Mouse (Mus musculus): ENCODE measurements around the gene Epn2. TPM values are rescaled to one million over a fixed set of nuclear protein-coding genes. Genes with fewer than 3 reads are reported as not detected.
"Not testable (repeated sequence)": the region's sequence is repeated elsewhere in the genome, so short reads cannot be mapped to it uniquely, and the experiment has no call there.

The Epn2 gene
- polyA plus RNA-seq, 1 experiment from 2014 or later = 28.7 TPM

DNA sequence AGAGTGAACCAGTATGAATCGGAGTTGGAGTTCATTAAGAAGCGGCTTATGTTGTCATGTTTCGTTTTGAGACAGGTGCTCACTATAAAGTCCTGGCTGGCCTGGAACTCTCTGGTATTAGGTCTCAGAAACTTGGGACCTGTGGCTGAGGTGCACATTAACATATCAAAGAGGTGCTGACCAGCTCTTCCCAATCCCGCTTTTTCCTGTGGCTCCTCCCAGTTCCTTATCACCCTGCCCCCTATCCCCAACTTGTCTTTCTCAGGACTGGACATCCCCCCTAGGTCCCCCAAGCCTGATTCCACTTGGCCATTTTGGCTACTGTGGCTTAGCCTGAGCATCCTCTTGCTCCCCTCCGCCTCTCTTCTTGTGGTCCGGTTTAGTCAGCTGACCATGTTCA is 4.6 kb upstream of the Epn2 start:
- 89% methylated on average over 6 of the region's 6 CpGs for WGBS

GRCm38 (mm10) chr11:61582808-61583207 is 3.3 kb upstream of the Epn2 start:
- 88% methylated on average over 4 of the region's 5 CpGs for WGBS
- H3K9me3 ChIP-seq (ENCODE audit: control insufficient read depth, low read depth, low read length); H3K36me3 ChIP-seq (ENCODE audit: control insufficient read depth, insufficient read depth, low read length); H3K27ac ChIP-seq (ENCODE audit: low read length); H3K4me2 ChIP-seq (replicated peaks; ENCODE audit: low read depth, low read length); ATAC-seq (ENCODE audit: insufficient number of reproducible peaks, insufficient read depth, low FRiP score, low read depth); H3K27me3 ChIP-seq (ENCODE audit: control insufficient read depth, insufficient read depth, low read length); H3K4me3 ChIP-seq (ENCODE audit: low read depth, low read length); H3K9ac ChIP-seq (replicated peaks; ENCODE audit: low read depth, low read length); H3K4me1 ChIP-seq (ENCODE audit: control insufficient read depth, insufficient read depth, low read length): not testable (repeated sequence)

More for the DNA sequence above, 4.6 kb upstream of the Epn2 start:
- Histone ChIP-seq H3K9me3 (ENCODE audit: control insufficient read depth, low read depth, low read length) (no peaks in the 10 kb centered on the region), H3K36me3 (ENCODE audit: control insufficient read depth, insufficient read depth, low read length) (no peaks in the 10 kb centered on the region), H3K9ac (replicated peaks; ENCODE audit: low read depth, low read length) (no peak overlapping the region), H3K27ac (ENCODE audit: low read length) (no peak overlapping the region), H3K4me2 (replicated peaks; ENCODE audit: low read depth, low read length) (no peak overlapping the region), H3K4me3 (ENCODE audit: low read depth, low read length) (no peak overlapping the region), H3K27me3 (ENCODE audit: control insufficient read depth, insufficient read depth, low read length) (no peaks in the 10 kb centered on the region), H3K4me1 (ENCODE audit: control insufficient read depth, insufficient read depth, low read length) (no peaks in the 10 kb centered on the region)
- ATAC-seq (ENCODE audit: insufficient number of reproducible peaks, insufficient read depth, low FRiP score, low read depth) = no peak

DNA sequence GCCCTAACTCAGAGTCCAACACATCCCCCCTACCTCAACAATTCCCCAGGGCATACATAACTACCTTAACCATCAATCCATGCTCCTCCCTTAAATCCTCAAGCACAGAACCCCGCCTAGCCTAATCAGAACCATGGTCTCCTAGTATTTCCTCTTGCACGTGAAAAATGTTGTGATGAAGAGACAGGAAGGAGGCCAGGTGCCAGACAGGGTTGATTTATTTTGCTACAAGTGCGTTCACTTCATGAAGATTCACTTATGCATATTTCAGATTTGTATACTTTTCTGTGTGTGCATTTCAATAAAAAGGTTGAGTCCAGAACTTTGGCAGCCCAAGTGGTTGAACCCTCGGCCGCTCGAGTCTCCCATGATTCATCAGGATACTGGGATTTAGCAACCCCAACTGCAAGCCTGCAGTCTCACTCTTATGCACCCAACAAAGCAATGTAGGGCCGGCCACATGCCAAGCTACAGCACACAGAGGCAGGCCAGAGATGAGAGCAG is 443 bp upstream of the Epn2 start:
- Histone ChIP-seq H3K9ac (replicated peaks; ENCODE audit: low read depth, low read length) (no peak overlapping the region), H3K27ac (ENCODE audit: low read length) (peak overlapping the region; percentile 89), H3K4me3 (ENCODE audit: low read depth, low read length) (peak overlapping the region; percentile 95; the same call in 1 of the 2 replicates), H3K27me3 (ENCODE audit: control insufficient read depth, insufficient read depth, low read length) (no peaks in the 10 kb centered on the region), H3K9me3 (ENCODE audit: control insufficient read depth, low read depth, low read length) (no peaks in the 10 kb centered on the region), H3K4me1 (ENCODE audit: control insufficient read depth, insufficient read depth, low read length) (peaks cover 16% of the 10 kb centered on the region), H3K36me3 (ENCODE audit: control insufficient read depth, insufficient read depth, low read length) (no peaks in the 10 kb centered on the region), H3K4me2 (replicated peaks; ENCODE audit: low read depth, low read length) (peak overlapping the region; percentile 88; the same call in 1 of the 2 replicates)
- 77% methylated on average over 7 of the region's 7 CpGs for WGBS
- no peak for ATAC-seq (ENCODE audit: insufficient number of reproducible peaks, insufficient read depth, low FRiP score, low read depth)

GRCm38 (mm10) chr11:61578541-61578982 is 925 bp downstream of the Epn2 start:
- no peaks in the 10 kb centered on the region for H3K27me3 ChIP-seq (ENCODE audit: control insufficient read depth, insufficient read depth, low read length)
- H3K4me1 ChIP-seq (ENCODE audit: control insufficient read depth, insufficient read depth, low read length) = peaks cover 16% of the 10 kb centered on the region
- H3K9ac ChIP-seq (replicated peaks; ENCODE audit: low read depth, low read length) = peak overlapping the region; percentile 89
- H3K27ac ChIP-seq (ENCODE audit: low read length) = peak overlapping the region; percentile 89
- H3K4me2 ChIP-seq (replicated peaks; ENCODE audit: low read depth, low read length) = peak overlapping the region; percentile 88
- H3K36me3 ChIP-seq (ENCODE audit: control insufficient read depth, insufficient read depth, low read length) = no peaks in the 10 kb centered on the region
- H3K4me3 ChIP-seq (ENCODE audit: low read depth, low read length) = peak overlapping the region; percentile 95
- WGBS = 1% methylated on average over 17 of the region's 17 CpGs
- no peak for ATAC-seq (ENCODE audit: insufficient number of reproducible peaks, insufficient read depth, low FRiP score, low read depth)
- H3K9me3 ChIP-seq (ENCODE audit: control insufficient read depth, low read depth, low read length) = no peaks in the 10 kb centered on the region

GRCm38 (mm10) chr11:61577991-61578390 is 1.5 kb downstream of the Epn2 start:
- WGBS = 12% methylated on average over 5 of the region's 5 CpGs
- peak overlapping the region; percentile 89; the same call in 1 of the 2 replicates for H3K9ac ChIP-seq (replicated peaks; ENCODE audit: low read depth, low read length)
- no peak for ATAC-seq (ENCODE audit: insufficient number of reproducible peaks, insufficient read depth, low FRiP score, low read depth)

DNA sequence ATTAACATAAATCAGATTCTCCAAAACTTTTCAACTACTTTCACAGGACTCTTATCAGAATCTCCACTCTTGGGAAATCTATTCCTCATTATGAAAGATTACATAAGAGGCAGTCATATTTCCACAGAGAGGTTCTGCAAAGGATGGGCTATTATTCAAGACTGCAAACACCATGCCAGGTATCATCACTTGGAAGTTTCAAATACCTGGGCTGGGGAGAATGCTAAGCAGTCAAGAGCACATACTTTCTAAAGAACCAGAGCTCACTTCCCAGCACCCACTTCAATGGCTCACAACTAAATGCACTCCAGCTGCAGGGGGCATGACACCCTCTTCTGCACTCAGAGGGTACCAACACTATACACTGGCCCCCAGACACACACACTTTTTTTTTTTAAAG is 2.1 kb downstream of the Epn2 start:
- no peak overlapping the region for H3K27ac ChIP-seq (ENCODE audit: low read length)
- no peaks in the 10 kb centered on the region for H3K27me3 ChIP-seq (ENCODE audit: control insufficient read depth, insufficient read depth, low read length)
- H3K9ac ChIP-seq (replicated peaks; ENCODE audit: low read depth, low read length) = no peak overlapping the region
- peaks cover 16% of the 10 kb centered on the region for H3K4me1 ChIP-seq (ENCODE audit: control insufficient read depth, insufficient read depth, low read length)
- H3K4me2 ChIP-seq (replicated peaks; ENCODE audit: low read depth, low read length) = peak overlapping the region; percentile 88; the same call in 1 of the 2 replicates
- no peak for ATAC-seq (ENCODE audit: insufficient number of reproducible peaks, insufficient read depth, low FRiP score, low read depth)
- no peaks in the 10 kb centered on the region for H3K9me3 ChIP-seq (ENCODE audit: control insufficient read depth, low read depth, low read length)
- 0 out of 2 replicates have a peak overlapping the region, but pooled peaks have one; percentile 95 for H3K4me3 ChIP-seq (ENCODE audit: low read depth, low read length)
- H3K36me3 ChIP-seq (ENCODE audit: control insufficient read depth, insufficient read depth, low read length) = no peaks in the 10 kb centered on the region

More at GRCm38 (mm10) chr11:61577991-61578390, 1.5 kb downstream of the Epn2 start:
- peak overlapping the region; percentile 95 for H3K4me3 ChIP-seq (ENCODE audit: low read depth, low read length)
- no peaks in the 10 kb centered on the region for H3K36me3 ChIP-seq (ENCODE audit: control insufficient read depth, insufficient read depth, low read length)
- H3K27ac ChIP-seq (ENCODE audit: low read length) = no peak overlapping the region
- peaks cover 16% of the 10 kb centered on the region for H3K4me1 ChIP-seq (ENCODE audit: control insufficient read depth, insufficient read depth, low read length)
- H3K9me3 ChIP-seq (ENCODE audit: control insufficient read depth, low read depth, low read length) = no peaks in the 10 kb centered on the region
- H3K27me3 ChIP-seq (ENCODE audit: control insufficient read depth, insufficient read depth, low read length) = no peaks in the 10 kb centered on the region
- H3K4me2 ChIP-seq (replicated peaks; ENCODE audit: low read depth, low read length) = peak overlapping the region; percentile 88

GRCm38 (mm10) chr11:61573266-61573665 is 6.2 kb downstream of the Epn2 start:
- H3K4me1 ChIP-seq (ENCODE audit: control insufficient read depth, insufficient read depth, low read length) = peaks cover 14% of the 10 kb centered on the region
- H3K4me3 ChIP-seq (ENCODE audit: low read depth, low read length) = no peak overlapping the region
- H3K27me3 ChIP-seq (ENCODE audit: control insufficient read depth, insufficient read depth, low read length) = no peaks in the 10 kb centered on the region
- no peak for ATAC-seq (ENCODE audit: insufficient number of reproducible peaks, insufficient read depth, low FRiP score, low read depth)
- H3K27ac ChIP-seq (ENCODE audit: low read length) = no peak overlapping the region
- H3K9ac ChIP-seq (replicated peaks; ENCODE audit: low read depth, low read length) = no peak overlapping the region
- no peak overlapping the region for H3K4me2 ChIP-seq (replicated peaks; ENCODE audit: low read depth, low read length)
- H3K36me3 ChIP-seq (ENCODE audit: control insufficient read depth, insufficient read depth, low read length) = no peaks in the 10 kb centered on the region
- 84% methylated on average over 4 of the region's 4 CpGs for WGBS
- no peaks in the 10 kb centered on the region for H3K9me3 ChIP-seq (ENCODE audit: control insufficient read depth, low read depth, low read length)

GRCm38 (mm10) chr11:61571225-61571624 is 8.3 kb downstream of the Epn2 start:
- H3K4me3 ChIP-seq (ENCODE audit: low read depth, low read length) = no peak overlapping the region
- no peak for ATAC-seq (ENCODE audit: insufficient number of reproducible peaks, insufficient read depth, low FRiP score, low read depth)
- no peak overlapping the region for H3K27ac ChIP-seq (ENCODE audit: low read length)
- no peaks in the 10 kb centered on the region for H3K9me3 ChIP-seq (ENCODE audit: control insufficient read depth, low read depth, low read length)
- H3K4me2 ChIP-seq (replicated peaks; ENCODE audit: low read depth, low read length) = no peak overlapping the region
- H3K4me1 ChIP-seq (ENCODE audit: control insufficient read depth, insufficient read depth, low read length) = no peaks in the 10 kb centered on the region
- H3K36me3 ChIP-seq (ENCODE audit: control insufficient read depth, insufficient read depth, low read length) = no peaks in the 10 kb centered on the region
- 86% methylated on average over 3 of the region's 3 CpGs for WGBS
- no peak overlapping the region for H3K9ac ChIP-seq (replicated peaks; ENCODE audit: low read depth, low read length)
- H3K27me3 ChIP-seq (ENCODE audit: control insufficient read depth, insufficient read depth, low read length) = no peaks in the 10 kb centered on the region

GRCm38 (mm10) chr11:61569671-61570070 is 9.8 kb downstream of the Epn2 start:
- no peaks in the 10 kb centered on the region for H3K36me3 ChIP-seq (ENCODE audit: control insufficient read depth, insufficient read depth, low read length)
- ATAC-seq (ENCODE audit: insufficient number of reproducible peaks, insufficient read depth, low FRiP score, low read depth) = no peak
- H3K4me2 ChIP-seq (replicated peaks; ENCODE audit: low read depth, low read length) = no peak overlapping the region
- no peaks in the 10 kb centered on the region for H3K4me1 ChIP-seq (ENCODE audit: control insufficient read depth, insufficient read depth, low read length)
- H3K27ac ChIP-seq (ENCODE audit: low read length) = no peak overlapping the region
- WGBS = 78% methylated on average over 1 of the region's 1 CpGs
- H3K27me3 ChIP-seq (ENCODE audit: control insufficient read depth, insufficient read depth, low read length) = no peaks in the 10 kb centered on the region
- H3K9ac ChIP-seq (replicated peaks; ENCODE audit: low read depth, low read length) = no peak overlapping the region
- no peak overlapping the region for H3K4me3 ChIP-seq (ENCODE audit: low read depth, low read length)
- no peaks in the 10 kb centered on the region for H3K9me3 ChIP-seq (ENCODE audit: control insufficient read depth, low read depth, low read length)
